Comparison of ENCODE assay signal across 10 mouse cellular contexts in the genomic region with DNA sequence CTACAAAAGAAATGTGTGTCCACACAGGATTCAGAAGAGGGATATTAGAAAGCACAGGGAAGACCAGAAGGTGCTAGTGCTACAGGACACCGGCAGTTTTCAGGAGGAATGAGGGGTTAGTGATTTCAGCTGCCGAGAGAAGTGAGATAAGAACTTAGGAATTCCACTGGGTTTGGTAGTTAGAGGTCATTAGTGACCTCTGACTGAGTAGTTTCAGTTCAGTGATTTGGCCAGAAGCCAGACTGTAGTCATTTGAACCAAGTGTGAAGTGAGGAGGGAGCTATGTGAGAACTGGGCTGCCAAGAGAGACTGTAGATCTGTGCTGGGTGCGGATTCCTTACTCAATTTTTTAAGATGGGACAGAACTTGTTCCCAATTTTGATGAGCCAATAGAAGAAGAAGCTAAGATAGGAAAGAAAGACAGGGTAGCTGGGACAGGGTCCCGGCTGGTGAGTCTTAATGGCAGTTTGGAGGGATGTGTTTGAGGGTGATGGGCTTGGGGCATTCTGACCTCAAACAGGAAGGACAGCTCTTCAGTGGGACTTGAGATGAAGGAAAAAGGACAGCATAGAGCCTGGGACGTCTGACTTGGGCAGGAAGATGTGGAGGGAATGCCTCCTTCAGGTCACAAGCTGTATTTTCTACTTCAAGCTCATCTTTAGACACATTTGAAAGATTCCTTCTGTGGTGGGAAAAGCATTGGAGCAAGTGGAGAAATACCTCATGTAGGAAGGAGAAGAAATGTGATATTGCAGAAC. TPM values are rescaled to one million over a fixed set of nuclear protein-coding genes. Genes with fewer than 3 reads are reported as not detected.
A peak's percentile ranks its signal among the peaks of the same experiment; 100 is the strongest.
DNase-seq lines count a peak whose midpoint lies in the region; ATAC-seq lines count a peak whose summit lies in the region.
"Had no signal": no experiment of that assay in that cellular context is flagged by ENCODE, and none has a peak within 500 bp of the region (broad histone marks: within the 10 kb centered on the region; RNA-seq: fewer than 3 reads in every experiment).

No protein-coding gene starts in this region.

- H3K4me3 ChIP-seq in midbrain, embryonic 11.5 days (ENCODE audit: low read depth, low read length), result no peak overlapping the region
- H3K4me3 ChIP-seq: embryonic facial prominence, embryonic 13.5 days; midbrain, embryonic 12.5 days had no signal

- 76% methylated on average over 5 of the region's 5 CpGs for WGBS in midbrain, embryonic 11.5 days

- no peaks in the 10 kb centered on the region for H3K9me3 ChIP-seq in midbrain, embryonic 11.5 days (ENCODE audit: control insufficient read depth, low read length)
- H3K9me3 ChIP-seq: embryonic facial prominence, embryonic 13.5 days; midbrain, embryonic 12.5 days had no signal

- H3K27me3 ChIP-seq in midbrain, embryonic 11.5 days (ENCODE audit: control insufficient read depth, insufficient read depth, low read length), result no peaks in the 10 kb centered on the region
- H3K27me3 ChIP-seq: embryonic facial prominence, embryonic 13.5 days; midbrain, embryonic 12.5 days had no signal

- no peaks in the 10 kb centered on the region for H3K4me1 ChIP-seq in midbrain, embryonic 11.5 days (ENCODE audit: control insufficient read depth, insufficient read depth, low read length)
- H3K4me1 ChIP-seq: midbrain, embryonic 12.5 days had no signal

- no peak overlapping the region for H3K27ac ChIP-seq in midbrain, embryonic 11.5 days (ENCODE audit: low read depth, low read length)
- H3K27ac ChIP-seq: embryonic facial prominence, embryonic 13.5 days; midbrain, embryonic 12.5 days had no signal

- H3K4me2 ChIP-seq in midbrain, embryonic 11.5 days, result no peak overlapping the region
- H3K4me2 ChIP-seq: embryonic facial prominence, embryonic 13.5 days; midbrain, embryonic 12.5 days had no signal

- ATAC-seq in midbrain, embryonic 11.5 days (ENCODE audit: low FRiP score), result no peak

- H3K9ac ChIP-seq in midbrain, embryonic 11.5 days (ENCODE audit: low read length), result no peak overlapping the region
- H3K9ac ChIP-seq: embryonic facial prominence, embryonic 13.5 days; midbrain, embryonic 12.5 days had no signal

- peak; percentile 76 for DNase-seq in gastrocnemius, adult 18-20 months (ENCODE audit: low spot score)
- no peak for DNase-seq in gastrocnemius, adult 8-10 months (ENCODE audit: low spot score in 2 of 2)
- peak; percentile 32 for DNase-seq in gastrocnemius, postnatal 25 days
- DNase-seq in kidney, adult 8-10 months, result peak; percentile 76 to 86
- DNase-seq in natural killer cell, adult 2 months (ENCODE audit: low spot score in 2 of 2), result peak; percentile 32 to 62
- no peak for DNase-seq in frontal cortex, postnatal 14 days (ENCODE audit: low spot score in 2 of 2)
- DNase-seq in midbrain, embryonic 11.5 days (ENCODE audit: low spot score, missing footprints), result no peak
- no peak for DNase-seq in right cerebral cortex, adult 2 months (ENCODE audit: low spot score in 2 of 2)

- H3K36me3 ChIP-seq in midbrain, embryonic 11.5 days (ENCODE audit: control insufficient read depth, insufficient read depth, low read length), result no peaks in the 10 kb centered on the region
- H3K36me3 ChIP-seq: embryonic facial prominence, embryonic 13.5 days; midbrain, embryonic 12.5 days had no signal

RNA-seq across cellular contexts. Expression of a gene that starts 32.0 kb away (rescaled TPM):
- total RNA-seq in gastrocnemius, adult 18-20 months (2021), result 10 to 100 TPM; 72.4 to 82.2 TPM
- 10 to 100 TPM; 60.4 to 79.8 (median 70.3) TPM for total RNA-seq in gastrocnemius, adult 8-10 months (2022)
- 10 to 100 TPM; 63.6 to 71.3 TPM for total RNA-seq in gastrocnemius, postnatal 25 days (2021)
- 46.3 and 49.9 TPM in 2 replicates for polyA plus RNA-seq in midbrain, embryonic 11.5 days (2014; fragmentation: Nextera tagmentation; extraction: Ambion mirVana)

Comparison
In these comparisons a context has a peak if more than half of its experiments do, and no peak if none do; other contexts are left out.
1. DNase-seq: peak in gastrocnemius, adult 18-20 months (single experiment), gastrocnemius, postnatal 25 days (single experiment), kidney, adult 8-10 months (2 of 2) and natural killer cell, adult 2 months (2 of 2); none in gastrocnemius, adult 8-10 months (0 of 2), frontal cortex, postnatal 14 days (0 of 2), midbrain, embryonic 11.5 days (single experiment) and right cerebral cortex, adult 2 months (0 of 2).